Mouse (Mus musculus): ENCODE measurements at regions not wholly inside any gene's neighbourhood (a gene's known extent, or its start where the extent isn't known, plus 50 kb on each side); places are given as distances from the start of the nearest gene placed in this dataset.

DNA sequence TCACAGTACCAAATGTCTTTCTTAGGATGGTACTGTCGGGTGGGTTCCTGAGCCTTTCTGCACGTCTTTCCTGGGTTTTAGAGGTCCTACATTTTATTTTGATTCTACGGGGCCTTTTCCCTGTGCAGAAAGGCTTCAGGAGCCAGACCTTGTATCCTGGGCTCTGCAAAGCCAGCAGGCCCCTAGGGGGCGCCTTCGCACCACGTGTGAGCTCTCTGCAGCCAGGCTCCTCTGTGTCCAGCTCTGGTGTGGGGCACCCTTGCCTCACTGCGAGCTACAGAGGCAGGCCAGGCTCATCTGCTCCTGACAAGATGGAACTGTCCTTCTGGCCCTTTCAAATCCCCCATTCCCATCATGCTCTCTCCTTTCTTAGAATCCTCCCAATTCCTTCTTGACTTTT is 53.3 kb upstream of the Usp3 start:
- Histone ChIP-seq H3K27ac (no peak overlapping the region), H3K9me3 (replicated peaks; ENCODE audit: low read length) (no peaks in the 10 kb centered on the region), H3K27me3 (ENCODE audit: insufficient read depth, low read length) (no peaks in the 10 kb centered on the region), H3K36me3 (ENCODE audit: insufficient read depth, low read length) (no peaks in the 10 kb centered on the region), H3K4me3 (replicated peaks; ENCODE audit: low read depth, low read length) (no peak overlapping the region), H3K4me1 (replicated peaks; ENCODE audit: insufficient read depth, low read length) (no peaks in the 10 kb centered on the region), H3K4me2 (ENCODE audit: low read length) (no peak overlapping the region), H3K9ac (ENCODE audit: low read depth, low read length) (no peak overlapping the region)
- DNase-seq (ENCODE audit: low spot score) (peak; percentile 92), ATAC-seq (replicated peaks; ENCODE audit: low FRiP score, low read depth) (peak; percentile 83)
- WGBS, result 14% methylated on average over 7 of the region's 7 CpGs
- peak; percentile 94 for TF ChIP-seq CTCF (IDR thresholded peaks at IDR 0.05; ENCODE audit: low read depth)

DNA sequence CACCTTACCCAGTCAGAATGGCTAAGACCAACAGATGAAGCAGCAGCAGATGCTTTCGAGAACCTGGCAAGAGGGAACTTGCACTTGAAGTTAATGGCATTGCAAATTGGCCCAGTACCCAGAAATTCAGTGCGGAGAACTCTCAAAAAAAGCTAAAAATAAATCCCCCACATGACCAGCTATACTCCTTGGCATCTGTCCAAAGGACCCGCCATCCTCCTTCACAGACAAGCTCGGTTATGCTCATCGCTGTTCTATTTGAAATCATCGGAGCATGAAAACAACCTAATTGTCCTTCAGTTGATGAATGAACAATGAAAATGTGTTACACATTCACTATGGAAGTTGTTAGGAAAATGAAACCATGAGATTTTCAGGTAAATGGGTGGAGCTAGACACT is 58.4 kb upstream of the Usp3 start:
- Histone ChIP-seq H3K36me3 (ENCODE audit: insufficient read depth, low read length) (no peaks in the 10 kb centered on the region), H3K4me2 (ENCODE audit: low read length) (no peak overlapping the region), H3K27ac (no peak overlapping the region), H3K4me1 (replicated peaks; ENCODE audit: insufficient read depth, low read length) (no peaks in the 10 kb centered on the region), H3K9ac (ENCODE audit: low read depth, low read length) (no peak overlapping the region), H3K4me3 (replicated peaks; ENCODE audit: low read depth, low read length) (no peak overlapping the region), H3K27me3 (ENCODE audit: insufficient read depth, low read length) (no peaks in the 10 kb centered on the region), H3K9me3 (replicated peaks; ENCODE audit: low read length) (no peaks in the 10 kb centered on the region)
- WGBS, result 36% methylated on average over 6 of the region's 6 CpGs
- ATAC-seq (replicated peaks; ENCODE audit: low FRiP score, low read depth) (no peak), DNase-seq (ENCODE audit: low spot score) (no peak)
- no peak for TF ChIP-seq CTCF (IDR thresholded peaks at IDR 0.05; ENCODE audit: low read depth)

DNA sequence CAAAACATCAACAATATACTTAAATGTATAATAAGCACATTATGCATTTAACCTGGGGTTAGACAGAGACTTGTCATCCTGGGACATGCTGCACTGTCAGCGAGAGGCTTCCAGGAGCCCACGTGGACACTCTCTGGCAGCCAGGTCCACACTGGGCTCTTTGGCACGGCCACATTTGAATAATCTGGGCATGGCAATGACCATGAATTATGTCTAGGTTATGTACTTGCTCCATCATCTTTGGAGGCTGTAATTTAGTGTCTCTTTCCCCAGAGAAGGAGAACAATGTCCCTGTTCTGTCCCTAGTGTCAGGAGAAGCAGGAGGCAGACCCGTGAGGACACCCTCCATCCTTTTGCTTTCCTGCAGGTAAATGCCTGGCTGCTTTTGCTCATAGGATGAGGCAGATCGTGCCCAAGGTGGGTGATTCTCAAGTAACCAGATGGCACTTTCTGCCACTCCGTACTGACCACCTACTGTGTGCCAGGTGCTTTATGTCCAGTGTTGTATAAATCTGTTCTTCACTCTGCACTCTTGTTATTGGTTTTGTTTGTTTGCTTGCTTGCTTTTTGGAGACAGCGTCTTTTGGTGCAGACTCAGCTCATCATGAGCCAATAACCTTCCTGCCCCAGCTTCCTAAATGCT is 56.2 kb upstream of the Car12 start:
- H3K4me2 ChIP-seq (ENCODE audit: low read length), result no peak overlapping the region
- no peak for ATAC-seq (replicated peaks; ENCODE audit: low FRiP score, low read depth)
- no peaks in the 10 kb centered on the region for H3K4me1 ChIP-seq (replicated peaks; ENCODE audit: insufficient read depth, low read length)
- no peak overlapping the region for H3K9ac ChIP-seq (ENCODE audit: low read depth, low read length)
- no peaks in the 10 kb centered on the region for H3K27me3 ChIP-seq (ENCODE audit: insufficient read depth, low read length)
- H3K4me3 ChIP-seq (replicated peaks; ENCODE audit: low read depth, low read length), result no peak overlapping the region
- TF ChIP-seq CTCF (IDR thresholded peaks at IDR 0.05; ENCODE audit: low read depth), result no peak
- H3K9me3 ChIP-seq (replicated peaks; ENCODE audit: low read length), result no peaks in the 10 kb centered on the region
- DNase-seq (ENCODE audit: low spot score), result no peak
- WGBS, result 77% methylated on average over 7 of the region's 7 CpGs
- H3K36me3 ChIP-seq (ENCODE audit: insufficient read depth, low read length), result no peaks in the 10 kb centered on the region
- H3K27ac ChIP-seq, result no peak overlapping the region

DNA sequence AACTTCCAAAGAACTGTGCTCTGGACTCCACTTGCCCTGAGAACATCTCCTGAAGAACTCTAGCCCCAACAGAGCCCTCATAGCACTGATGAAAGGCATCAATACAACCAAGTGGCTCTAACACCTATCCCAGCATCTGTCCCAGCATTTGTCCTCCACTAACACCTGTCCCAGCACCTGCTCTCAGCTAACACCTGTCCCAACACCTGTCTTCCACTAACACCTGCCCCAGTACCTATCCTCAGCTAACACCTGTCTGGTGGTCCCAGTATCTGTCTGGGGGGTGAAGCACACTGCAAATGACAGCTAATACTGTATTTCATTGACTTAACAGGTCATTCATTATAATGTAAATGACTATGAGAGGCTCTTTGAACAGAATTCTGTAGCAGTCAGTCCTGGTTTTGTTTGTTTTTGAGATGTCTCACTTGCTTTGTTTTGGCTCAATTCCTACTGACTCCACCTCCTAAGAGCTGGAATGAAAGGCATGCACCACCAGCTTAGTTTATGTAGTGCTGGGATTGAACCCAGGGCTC is 54.7 kb upstream of the Car12 start:
- Histone ChIP-seq H3K4me2 (ENCODE audit: low read length) (no peak overlapping the region), H3K27me3 (ENCODE audit: insufficient read depth, low read length) (no peaks in the 10 kb centered on the region), H3K36me3 (ENCODE audit: insufficient read depth, low read length) (no peaks in the 10 kb centered on the region), H3K4me1 (replicated peaks; ENCODE audit: insufficient read depth, low read length) (no peaks in the 10 kb centered on the region), H3K9ac (ENCODE audit: low read depth, low read length) (no peak overlapping the region), H3K9me3 (replicated peaks; ENCODE audit: low read length) (no peaks in the 10 kb centered on the region), H3K27ac (no peak overlapping the region), H3K4me3 (replicated peaks; ENCODE audit: low read depth, low read length) (no peak overlapping the region)
- no peak for TF ChIP-seq CTCF (IDR thresholded peaks at IDR 0.05; ENCODE audit: low read depth)
- DNase-seq (ENCODE audit: low spot score), result no peak
- ATAC-seq (replicated peaks; ENCODE audit: low FRiP score, low read depth), result no peak

DNA sequence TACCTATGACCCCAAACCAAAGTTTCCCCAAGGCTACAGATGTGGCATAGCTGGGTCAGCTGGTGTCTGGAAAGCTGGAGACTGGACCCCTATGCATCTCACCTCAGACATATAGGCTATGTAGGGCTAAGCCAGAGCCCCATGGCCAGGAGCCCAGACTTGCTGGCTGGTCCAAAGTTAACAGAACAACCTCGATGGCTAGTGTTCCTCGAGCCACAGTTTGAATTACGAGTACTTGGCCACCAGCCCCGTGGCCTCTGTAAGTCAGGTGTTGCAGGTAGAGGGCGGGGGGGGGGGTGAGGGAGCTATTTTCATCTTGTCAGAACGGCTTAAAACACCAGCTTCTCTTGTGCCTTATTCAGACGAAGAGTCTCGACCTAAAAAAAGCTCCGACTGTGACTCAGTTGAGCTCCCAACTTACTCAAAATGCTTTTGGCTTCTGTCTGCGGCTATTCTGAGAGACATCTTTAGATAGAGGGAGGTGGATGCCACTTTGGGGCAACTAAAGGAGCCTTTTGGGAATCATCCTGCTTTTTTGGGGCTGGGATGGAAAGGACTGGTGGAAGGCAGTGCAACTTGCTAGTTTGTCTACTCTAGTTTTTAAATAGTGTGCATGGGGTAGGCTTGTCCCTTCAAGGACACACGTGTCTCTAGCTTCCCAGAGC is 53.6 kb upstream of the Car12 start:
- WGBS, result 77% methylated on average over 11 of the region's 11 CpGs
- no peaks in the 10 kb centered on the region for H3K4me1 ChIP-seq (replicated peaks; ENCODE audit: insufficient read depth, low read length)
- H3K27ac ChIP-seq, result no peak overlapping the region
- no peak for TF ChIP-seq CTCF (IDR thresholded peaks at IDR 0.05; ENCODE audit: low read depth)
- no peaks in the 10 kb centered on the region for H3K36me3 ChIP-seq (ENCODE audit: insufficient read depth, low read length)
- H3K9me3 ChIP-seq (replicated peaks; ENCODE audit: low read length), result no peaks in the 10 kb centered on the region
- no peak overlapping the region for H3K4me2 ChIP-seq (ENCODE audit: low read length)
- ATAC-seq (replicated peaks; ENCODE audit: low FRiP score, low read depth) (no peak), DNase-seq (ENCODE audit: low spot score) (no peak)
- no peak overlapping the region for H3K9ac ChIP-seq (ENCODE audit: low read depth, low read length)
- no peak overlapping the region for H3K4me3 ChIP-seq (replicated peaks; ENCODE audit: low read depth, low read length)
- no peaks in the 10 kb centered on the region for H3K27me3 ChIP-seq (ENCODE audit: insufficient read depth, low read length)

DNA sequence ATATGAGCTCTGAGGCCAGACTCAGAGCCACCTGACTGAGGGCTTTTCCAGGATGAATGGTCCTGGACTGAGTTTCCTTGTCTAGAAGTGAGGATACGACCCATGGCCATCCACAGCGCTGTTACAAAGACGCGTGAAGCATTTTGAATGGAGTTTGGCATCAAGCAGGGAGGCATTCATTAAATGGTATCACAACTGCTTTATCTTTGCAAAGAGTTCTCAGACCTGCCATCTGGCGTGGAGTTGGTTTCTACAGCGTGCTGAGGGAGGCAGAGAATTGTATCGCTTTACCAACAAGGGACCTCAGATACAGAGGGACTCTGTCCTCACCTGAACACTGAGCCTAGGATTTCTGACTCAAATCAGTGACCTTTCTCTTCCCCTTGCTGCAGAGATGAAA is 51.9 kb upstream of the Car12 start:
- WGBS, result 80% methylated on average over 7 of the region's 7 CpGs
- Histone ChIP-seq H3K9ac (ENCODE audit: low read depth, low read length) (no peak overlapping the region), H3K27ac (no peak overlapping the region), H3K27me3 (ENCODE audit: insufficient read depth, low read length) (no peaks in the 10 kb centered on the region), H3K9me3 (replicated peaks; ENCODE audit: low read length) (no peaks in the 10 kb centered on the region), H3K4me3 (replicated peaks; ENCODE audit: low read depth, low read length) (no peak overlapping the region), H3K4me1 (replicated peaks; ENCODE audit: insufficient read depth, low read length) (no peaks in the 10 kb centered on the region), H3K36me3 (ENCODE audit: insufficient read depth, low read length) (no peaks in the 10 kb centered on the region), H3K4me2 (ENCODE audit: low read length) (no peak overlapping the region)
- no peak for TF ChIP-seq CTCF (IDR thresholded peaks at IDR 0.05; ENCODE audit: low read depth)
- ATAC-seq (replicated peaks; ENCODE audit: low FRiP score, low read depth) (no peak), DNase-seq (ENCODE audit: low spot score) (no peak)

All from kidney, postnatal 0 days (tissue).